Mouse (Mus musculus): ENCODE data around the gene Nrap. TPM values are rescaled to one million over a fixed set of nuclear protein-coding genes. Genes with fewer than 3 reads are reported as not detected.

Nrap gene
- total RNA-seq (2023): not detected

GRCm38 (mm10) chr19:56389879-56390278 is at the start of gene Nrap:
TSS of gene Nrap (minus strand) at chr19:56390037.

GRCm38 (mm10) chr19:56396669-56397621 is 7.1 kb upstream of the Nrap start, which contains the start of gene Casp7:
TSS of gene Casp7 (plus strand) at chr19:56397129.

GRCm38 (mm10) chr19:56286866-56287265 is 103.0 kb downstream of the Nrap start, which contains the start of gene Habp2:
TSS of gene Habp2 (plus strand) at chr19:56287137.

Other genes starting within 250 kb of the Nrap start
- gene Habp2, start 102.9 kb downstream of the Nrap start, total RNA-seq (2023): not detected
- gene Casp7, start 7.1 kb upstream of the Nrap start, total RNA-seq (2023): 10 to 100 TPM; 21.4 to 23.8 TPM
- gene Plekhs1, start 71.6 kb upstream of the Nrap start, total RNA-seq (2023): under 1 TPM in 1 of 2 experiments, not detected in 1; 0.21 TPM
- gene Dclre1a, start 158.2 kb upstream of the Nrap start, total RNA-seq (2023): 10 to 100 TPM; 12.6 to 13.1 TPM
- gene Nhlrc2, start 158.2 kb upstream of the Nrap start, total RNA-seq (2023): 10 to 100 TPM; 26.6 TPM

Data from monocyte, adult 59 days (primary cell).